Mouse (Mus musculus): ENCODE measurements at regions not wholly inside any gene's neighbourhood (a gene's known extent, or its start where the extent isn't known, plus 50 kb on each side); places are given as distances from the start of the nearest gene placed in this dataset.

- Histone ChIP-seq H3K27ac (ENCODE audit: control insufficient read depth, low read depth, low read length) (no peak overlapping the region), H3K4me1 (ENCODE audit: control insufficient read depth in 1 of 2, insufficient read depth in 2 of 2, low read length in 2 of 2) (no peaks in the 10 kb centered on the region), H3K36me3 (ENCODE audit: control insufficient read depth in 1 of 2, insufficient read depth in 2 of 2, low read length in 2 of 2) (no peaks in the 10 kb centered on the region), H3K9me3 (replicated peaks; ENCODE audit: insufficient read depth, low read length) (no peaks in the 10 kb centered on the region), H3K4me3 (ENCODE audit: control insufficient read depth in 1 of 2, insufficient read depth in 1 of 2, low read depth in 2 of 2, low read length in 2 of 2) (no peak overlapping the region), H3K79me2 (ENCODE audit: control insufficient read depth, insufficient read depth, low read length, poor library complexity) (no peaks in the 10 kb centered on the region), H3K27me3 (ENCODE audit: control insufficient read depth in 1 of 2, insufficient read depth in 2 of 2, low read length in 2 of 2) (no peaks in the 10 kb centered on the region), H3K9ac (ENCODE audit: control insufficient read depth, low read depth, low read length, poor library complexity, severe bottlenecking) (no peak overlapping the region)
- no peak for DNase-seq (ENCODE audit: low read depth, low spot score)
- TF ChIP-seq MAFK (IDR thresholded peaks at IDR 0.05; ENCODE audit: borderline replicate concordance, low read depth, low read length) (no peak), GATA1 (IDR thresholded peaks at IDR 0.05; ENCODE audit: low read depth, low read length) (no peak), RAD21 (IDR thresholded peaks at IDR 0.05; ENCODE audit: low read depth, low read length) (no peak), ETS1 (IDR thresholded peaks at IDR 0.05; ENCODE audit: low read depth, low read length) (no peak), MYC (IDR thresholded peaks at IDR 0.05; ENCODE audit: low read depth, low read length) (no peak), MAX (IDR thresholded peaks at IDR 0.05; ENCODE audit: low read length) (no peak), E2F4 (IDR thresholded peaks at IDR 0.05; ENCODE audit: borderline replicate concordance, low read depth, low read length) (no peak), MEF2A (IDR thresholded peaks at IDR 0.05; ENCODE audit: extremely low read depth, insufficient replicate concordance, low read depth, low read length, poor library complexity, severe bottlenecking) (no peak), SMC3 (IDR thresholded peaks at IDR 0.05; ENCODE audit: low read depth, low read length) (no peak), POLR2A (IDR thresholded peaks at IDR 0.05; ENCODE audit: control insufficient read depth in 1 of 2, insufficient read depth in 1 of 2, low read depth in 1 of 2, low read length in 2 of 2, poor library complexity in 1 of 2) (no peak), ELF1 (IDR thresholded peaks at IDR 0.05; ENCODE audit: low read depth, low read length) (no peak), ZKSCAN1 (IDR thresholded peaks at IDR 0.05; ENCODE audit: low read depth, low read length) (no peak), JUND (IDR thresholded peaks at IDR 0.05; ENCODE audit: low read depth, low read length) (no peak)
Measured at GRCm38 (mm10) chr9:43857988-43858387, 114.2 kb downstream of the Nectin1 start.

GRCm38 (mm10) chr9:43858761-43859160, 115.0 kb downstream of the Nectin1 start:
- no peak overlapping the region for H3K4me3 ChIP-seq (ENCODE audit: control insufficient read depth in 1 of 2, insufficient read depth in 1 of 2, low read depth in 2 of 2, low read length in 2 of 2)
- no peak overlapping the region for H3K27ac ChIP-seq (ENCODE audit: control insufficient read depth, low read depth, low read length)
- no peaks in the 10 kb centered on the region for H3K36me3 ChIP-seq (ENCODE audit: control insufficient read depth in 1 of 2, insufficient read depth in 2 of 2, low read length in 2 of 2)
- no peak overlapping the region for H3K9ac ChIP-seq (ENCODE audit: control insufficient read depth, low read depth, low read length, poor library complexity, severe bottlenecking)
- H3K79me2 ChIP-seq (ENCODE audit: control insufficient read depth, insufficient read depth, low read length, poor library complexity): no peaks in the 10 kb centered on the region
- H3K9me3 ChIP-seq (replicated peaks; ENCODE audit: insufficient read depth, low read length): no peaks in the 10 kb centered on the region
- H3K27me3 ChIP-seq (ENCODE audit: control insufficient read depth in 1 of 2, insufficient read depth in 2 of 2, low read length in 2 of 2): no peaks in the 10 kb centered on the region
- DNase-seq (ENCODE audit: low read depth, low spot score): no peak
- no peaks in the 10 kb centered on the region for H3K4me1 ChIP-seq (ENCODE audit: control insufficient read depth in 1 of 2, insufficient read depth in 2 of 2, low read length in 2 of 2)
- TF ChIP-seq ZC3H11A (IDR thresholded peaks at IDR 0.05; ENCODE audit: low read depth, low read length) (no peak), HCFC1 (IDR thresholded peaks at IDR 0.05; ENCODE audit: low read depth, low read length) (no peak), USF1 (IDR thresholded peaks at IDR 0.05; ENCODE audit: low read depth, low read length) (no peak), RCOR1 (IDR thresholded peaks at IDR 0.05; ENCODE audit: low read depth, low read length) (no peak), CHD1 (IDR thresholded peaks at IDR 0.05; ENCODE audit: low read depth, low read length) (no peak), USF2 (IDR thresholded peaks at IDR 0.05; ENCODE audit: borderline replicate concordance in 1 of 2, insufficient read depth in 1 of 2, low read depth in 1 of 2, low read length in 2 of 2) (no peak), ZMIZ1 (IDR thresholded peaks at IDR 0.05; ENCODE audit: low read depth, low read length) (no peak), GATA1 (IDR thresholded peaks at IDR 0.05; ENCODE audit: low read depth, low read length) (no peak)
